Comparison of ENCODE assay signal across 11 mouse cellular contexts in genomic region chr5:131557591-131558385, GRCm38 (mm10).
DNase-seq lines count a peak whose midpoint lies in the region; ATAC-seq and TF ChIP-seq lines count a peak whose summit lies in the region.
"Had no signal": no experiment of that assay in that cellular context is flagged by ENCODE, and none has a peak within 500 bp of the region (broad histone marks: within the 10 kb centered on the region; RNA-seq: fewer than 3 reads in every experiment).

No protein-coding gene starts in this region.

- no peak overlapping the region for H3K4me3 ChIP-seq in forebrain, embryonic 16.5 days (replicated peaks; ENCODE audit: low read length)
- H3K4me3 ChIP-seq in forebrain, postnatal 0 days (ENCODE audit: low read depth, low read length): no peak overlapping the region
- no peak overlapping the region for H3K4me3 ChIP-seq in midbrain, embryonic 11.5 days (ENCODE audit: low read depth, low read length)
- H3K4me3 ChIP-seq in midbrain, embryonic 10.5 days: no peak overlapping the region
- H3K4me3 ChIP-seq in heart, embryonic 15.5 days: no peak overlapping the region
- H3K4me3 ChIP-seq in midbrain, embryonic 15.5 days: no peak overlapping the region
- H3K4me3 ChIP-seq: liver, embryonic 13.5 days; megakaryocyte, embryonic 14.5 days had no signal

- H3K4me1 ChIP-seq in forebrain, embryonic 16.5 days (replicated peaks; ENCODE audit: control insufficient read depth, insufficient read depth, low read length): peaks cover 21% of the 10 kb centered on the region
- H3K4me1 ChIP-seq in forebrain, postnatal 0 days (ENCODE audit: insufficient read depth): no peaks in the 10 kb centered on the region
- peaks cover 3% of the 10 kb centered on the region; the same call in 1 of the 2 replicates for H3K4me1 ChIP-seq in midbrain, embryonic 11.5 days (ENCODE audit: control insufficient read depth, insufficient read depth, low read length)
- H3K4me1 ChIP-seq in midbrain, embryonic 10.5 days: peaks cover 15% of the 10 kb centered on the region
- peaks cover 18% of the 10 kb centered on the region for H3K4me1 ChIP-seq in heart, embryonic 15.5 days (replicated peaks)
- H3K4me1 ChIP-seq in midbrain, embryonic 15.5 days: peaks cover 29% of the 10 kb centered on the region
- H3K4me1 ChIP-seq: liver, embryonic 13.5 days; megakaryocyte, embryonic 14.5 days had no signal

- H3K9ac ChIP-seq in forebrain, embryonic 16.5 days (replicated peaks; ENCODE audit: low read depth, low read length): no peak overlapping the region
- H3K9ac ChIP-seq in forebrain, postnatal 0 days: no peak overlapping the region
- no peak overlapping the region for H3K9ac ChIP-seq in midbrain, embryonic 11.5 days (ENCODE audit: low read length)
- H3K9ac ChIP-seq in heart, embryonic 15.5 days: no peak overlapping the region
- no peak overlapping the region for H3K9ac ChIP-seq in midbrain, embryonic 15.5 days
- H3K9ac ChIP-seq: liver, embryonic 13.5 days had no signal

- 0 out of 2 replicates have a peak overlapping the region, but pooled peaks have one; percentile 4 for H3K27ac ChIP-seq in forebrain, embryonic 16.5 days (ENCODE audit: low read length)
- no peak overlapping the region for H3K27ac ChIP-seq in forebrain, postnatal 0 days (ENCODE audit: low read depth, low read length)
- H3K27ac ChIP-seq in midbrain, embryonic 11.5 days (ENCODE audit: low read depth, low read length): peak overlapping the region; percentile 35; the same call in 1 of the 2 replicates
- no peak overlapping the region for H3K27ac ChIP-seq in midbrain, embryonic 10.5 days (replicated peaks)
- H3K27ac ChIP-seq in heart, embryonic 15.5 days: peak overlapping the region; percentile 67
- H3K27ac ChIP-seq in midbrain, embryonic 15.5 days: 0 out of 2 replicates have a peak overlapping the region, but pooled peaks have one; percentile 1
- H3K27ac ChIP-seq: liver, embryonic 13.5 days had no signal

- no peak for TF ChIP-seq CTCF in forebrain, postnatal 0 days (IDR thresholded peaks at IDR 0.05; ENCODE audit: low read depth)

- 54% methylated on average over 14 of the region's 14 CpGs for WGBS in forebrain, embryonic 16.5 days
- 59% methylated on average over 14 of the region's 14 CpGs for WGBS in forebrain, postnatal 0 days
- 56% methylated on average over 14 of the region's 14 CpGs for WGBS in midbrain, embryonic 11.5 days
- WGBS in midbrain, embryonic 10.5 days: 56% methylated on average over 14 of the region's 14 CpGs
- WGBS in heart, embryonic 15.5 days: 62% methylated on average over 14 of the region's 14 CpGs
- 48% methylated on average over 14 of the region's 14 CpGs for WGBS in midbrain, embryonic 15.5 days

- no peaks in the 10 kb centered on the region for H3K36me3 ChIP-seq in forebrain, embryonic 16.5 days (ENCODE audit: control insufficient read depth, insufficient read depth)
- H3K36me3 ChIP-seq in forebrain, postnatal 0 days (ENCODE audit: insufficient read depth): no peaks in the 10 kb centered on the region
- no peaks in the 10 kb centered on the region for H3K36me3 ChIP-seq in midbrain, embryonic 11.5 days (ENCODE audit: control insufficient read depth, insufficient read depth, low read length)
- H3K36me3 ChIP-seq in midbrain, embryonic 10.5 days: no peaks in the 10 kb centered on the region
- H3K36me3 ChIP-seq in heart, embryonic 15.5 days: no peaks in the 10 kb centered on the region
- H3K36me3 ChIP-seq in midbrain, embryonic 15.5 days (replicated peaks): no peaks in the 10 kb centered on the region
- H3K36me3 ChIP-seq: liver, embryonic 13.5 days had no signal

- no peak overlapping the region for H3K4me2 ChIP-seq in forebrain, embryonic 16.5 days (ENCODE audit: low read length)
- H3K4me2 ChIP-seq in forebrain, postnatal 0 days (ENCODE audit: low read depth): no peak overlapping the region
- no peak overlapping the region for H3K4me2 ChIP-seq in midbrain, embryonic 11.5 days
- no peak overlapping the region for H3K4me2 ChIP-seq in heart, embryonic 15.5 days
- no peak overlapping the region for H3K4me2 ChIP-seq in midbrain, embryonic 15.5 days
- H3K4me2 ChIP-seq: liver, embryonic 13.5 days had no signal

- H3K27me3 ChIP-seq in forebrain, embryonic 16.5 days (replicated peaks; ENCODE audit: control insufficient read depth, insufficient read depth, low read length): no peaks in the 10 kb centered on the region
- H3K27me3 ChIP-seq in forebrain, postnatal 0 days (ENCODE audit: insufficient read depth, low read length): no peaks in the 10 kb centered on the region
- no peaks in the 10 kb centered on the region for H3K27me3 ChIP-seq in midbrain, embryonic 11.5 days (ENCODE audit: control insufficient read depth, insufficient read depth, low read length)
- H3K27me3 ChIP-seq in midbrain, embryonic 10.5 days (ENCODE audit: low read depth, poor library complexity, severe bottlenecking): peaks cover 40% of the 10 kb centered on the region
- H3K27me3 ChIP-seq in heart, embryonic 15.5 days: no peaks in the 10 kb centered on the region
- H3K27me3 ChIP-seq in midbrain, embryonic 15.5 days (replicated peaks): no peaks in the 10 kb centered on the region
- H3K27me3 ChIP-seq: liver, embryonic 13.5 days had no signal

- ATAC-seq in forebrain, embryonic 16.5 days: no peak
- no peak for ATAC-seq in forebrain, postnatal 0 days
- ATAC-seq in midbrain, embryonic 11.5 days (ENCODE audit: low FRiP score): no peak
- ATAC-seq in heart, embryonic 15.5 days (replicated peaks; ENCODE audit: insufficient number of reproducible peaks, insufficient read depth, low FRiP score, low read depth): no peak; the same call in 1 of the 2 replicates
- ATAC-seq in midbrain, embryonic 15.5 days (replicated peaks): no peak

- DNase-seq in forebrain, postnatal 0 days: no peak
- DNase-seq in midbrain, embryonic 11.5 days (ENCODE audit: low spot score, missing footprints): no peak
- DNase-seq in midbrain, embryonic 10.5 days (ENCODE audit: low spot score): no peak
- DNase-seq in thymus, adult 18-20 months: no peak
- DNase-seq in frontal cortex, postnatal 10 days (ENCODE audit: low spot score in 2 of 2): no peak
- DNase-seq: liver, embryonic 13.5 days; right cerebral cortex, postnatal 25 days had no signal

- H3K9me3 ChIP-seq in forebrain, embryonic 16.5 days (ENCODE audit: control insufficient read depth, low read length): no peaks in the 10 kb centered on the region
- H3K9me3 ChIP-seq in forebrain, postnatal 0 days (ENCODE audit: low read length): no peaks in the 10 kb centered on the region
- H3K9me3 ChIP-seq in midbrain, embryonic 11.5 days (ENCODE audit: control insufficient read depth, low read length): no peaks in the 10 kb centered on the region
- no peaks in the 10 kb centered on the region for H3K9me3 ChIP-seq in midbrain, embryonic 10.5 days (replicated peaks)
- no peaks in the 10 kb centered on the region for H3K9me3 ChIP-seq in heart, embryonic 15.5 days (replicated peaks)
- H3K9me3 ChIP-seq in midbrain, embryonic 15.5 days: no peaks in the 10 kb centered on the region
- H3K9me3 ChIP-seq: liver, embryonic 13.5 days had no signal

Comparison
In these comparisons a context has a peak if more than half of its experiments do, and no peak if none do; other contexts are left out.
1. H3K27ac ChIP-seq: peak in forebrain, embryonic 16.5 days (single experiment), midbrain, embryonic 11.5 days (single experiment), heart, embryonic 15.5 days (single experiment) and midbrain, embryonic 15.5 days (single experiment); none in forebrain, postnatal 0 days (single experiment) and midbrain, embryonic 10.5 days (single experiment).